Mouse (Mus musculus) c-Kit-positive CD71-positive TER-119-negative erythroid progenitor cells, embryonic 14.5 days (primary cell): ENCODE data around the gene Rps15.
"Not testable (repeated sequence)": the region's sequence is repeated elsewhere in the genome, so short reads cannot be mapped to it uniquely, and the experiment has no call there.

ENCODE experiments used
- DNase-seq: peaks from one replicate; pipeline ENCODE4 v3.0.0-alpha.2; 2013; ENCODE audit warnings: low read depth

Gene Rps15

DNA sequence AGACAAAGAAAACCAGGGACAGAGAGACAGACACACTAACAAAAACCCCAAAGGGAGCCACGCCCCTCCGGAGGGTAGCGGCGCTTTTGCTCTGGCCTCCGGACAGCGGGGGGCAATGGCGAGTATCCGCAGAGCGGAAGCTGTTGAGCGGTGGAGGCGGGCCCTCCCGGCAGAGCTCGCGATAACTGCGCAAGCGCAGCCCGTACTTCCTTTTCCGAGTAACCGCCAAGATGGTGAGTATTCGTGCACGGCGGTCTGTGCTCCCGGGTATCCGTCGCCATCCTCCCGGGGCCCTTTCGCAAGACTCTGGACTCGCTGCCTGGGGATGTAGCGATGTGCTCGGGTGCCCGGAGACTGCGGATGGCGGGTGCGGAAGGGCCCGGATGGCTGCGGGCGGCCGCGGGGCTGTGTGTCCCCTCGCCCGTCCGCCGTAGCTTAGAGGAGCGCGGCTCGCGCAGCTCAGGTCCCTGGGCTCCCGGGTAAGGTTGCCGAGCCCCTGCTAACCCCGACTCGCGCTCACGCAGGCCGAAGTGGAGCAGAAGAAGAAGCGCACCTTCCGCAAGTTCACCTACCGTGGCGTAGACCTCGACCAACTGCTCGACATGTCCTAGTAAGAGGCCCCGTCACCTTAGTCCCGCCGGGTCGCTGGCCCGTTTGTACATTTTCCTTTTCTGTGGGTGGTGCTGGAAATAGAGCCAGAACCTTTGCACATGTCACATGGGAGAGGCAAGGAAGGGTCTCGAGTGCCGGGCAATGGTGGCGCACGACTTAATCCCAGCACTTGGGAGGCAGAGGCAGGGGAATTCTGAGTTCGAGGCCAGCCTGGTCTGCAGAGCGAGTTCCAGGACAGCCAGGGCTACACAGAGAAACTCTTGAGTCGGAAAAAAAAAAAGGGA is at the start of gene Rps15:
Gene Rps15, plus strand, starts transcription at position 203 of the 896 bp plus-strand sequence.
- DNase-seq: peak; percentile 93

DNA sequence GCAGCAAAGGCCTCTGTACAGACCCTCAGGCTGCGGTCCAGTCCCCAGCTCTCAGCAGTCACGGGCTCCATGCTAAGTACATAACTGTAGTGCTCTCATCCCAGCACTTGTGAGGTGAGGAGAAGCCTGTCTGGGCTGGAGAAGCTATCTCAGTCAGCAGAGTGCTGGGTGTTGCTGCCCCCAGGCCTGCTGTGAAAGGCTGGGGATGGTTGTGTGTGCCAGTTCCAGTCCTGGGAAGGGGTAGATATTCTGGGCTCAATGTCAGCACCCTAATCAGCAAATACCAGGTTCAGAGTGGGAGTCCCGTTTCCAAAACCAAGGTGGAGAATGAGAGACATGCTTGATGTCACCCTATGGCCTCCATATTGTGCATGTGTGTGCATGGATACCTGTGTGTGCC is 49.6 kb upstream of the Rps15 start:
- DNase-seq: no peak

DNA sequence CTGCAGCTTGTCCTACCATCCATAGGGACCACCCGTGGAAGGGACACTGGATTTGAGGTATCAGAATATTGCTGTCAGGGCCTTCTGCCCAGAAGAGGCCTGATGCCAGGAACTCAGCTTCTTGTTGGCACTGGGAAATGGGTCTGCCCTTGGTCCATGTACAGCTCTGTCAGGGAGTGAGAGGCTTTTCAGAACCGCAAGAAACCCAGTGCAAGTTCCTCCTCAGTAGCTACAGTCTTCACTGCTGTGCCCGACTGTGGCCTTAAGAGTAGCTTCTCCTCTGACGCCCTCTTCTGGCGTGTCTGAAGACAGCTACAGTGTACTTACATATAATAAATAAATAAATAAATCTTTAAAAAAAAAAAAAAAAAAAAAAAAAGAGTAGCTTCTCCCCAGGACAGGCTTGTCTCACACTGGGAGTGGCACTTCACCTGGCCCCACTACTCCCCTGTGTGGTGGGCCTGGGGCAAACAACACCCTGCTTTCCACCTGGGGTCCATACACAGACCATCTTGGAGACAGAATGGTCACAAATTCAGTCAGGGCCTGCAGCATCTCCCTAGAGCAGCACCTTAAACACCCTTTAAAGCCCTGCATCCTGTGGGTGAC is 47.4 kb upstream of the Rps15 start:
- no peak for DNase-seq

DNA sequence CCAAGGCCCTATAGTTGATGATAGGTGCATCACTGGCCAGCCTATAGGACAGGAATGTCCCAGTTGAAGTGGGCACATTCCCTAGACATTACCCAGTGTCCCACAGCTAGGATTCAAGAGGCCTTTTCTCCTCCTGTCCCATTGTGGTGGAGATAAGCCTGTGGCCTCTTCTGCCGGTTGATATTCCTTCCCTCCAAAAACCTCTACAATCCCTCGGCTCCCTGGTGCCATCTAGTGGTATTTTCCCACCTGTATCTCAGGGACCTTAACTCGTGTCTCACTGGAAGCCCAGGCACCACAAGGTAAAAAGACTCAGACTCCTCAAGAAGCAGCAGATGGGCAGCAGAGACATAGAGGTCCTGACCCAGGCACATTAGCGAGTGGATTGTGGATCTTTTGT is 46.7 kb upstream of the Rps15 start:
- DNase-seq: peak; percentile 92

DNA sequence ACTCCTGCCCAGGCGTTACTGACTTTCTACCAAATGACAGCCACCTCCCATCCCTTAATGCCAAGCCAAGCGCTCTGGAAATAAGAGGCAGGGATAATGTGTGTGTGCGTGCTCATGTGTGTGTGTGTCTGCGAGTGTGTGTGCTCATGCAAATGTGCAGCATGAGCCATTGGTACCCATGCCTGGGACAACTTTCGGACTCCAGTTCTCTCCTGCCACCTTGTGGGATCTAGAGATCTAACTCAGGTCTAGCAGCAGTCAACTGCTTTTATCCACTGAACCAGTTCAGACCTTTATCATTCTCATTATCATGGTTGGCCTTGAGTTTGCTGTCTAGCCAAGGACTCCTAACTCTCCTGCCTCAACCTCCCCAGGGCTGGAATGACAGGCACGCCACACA is 44.4 kb upstream of the Rps15 start:
- no peak for DNase-seq

DNA sequence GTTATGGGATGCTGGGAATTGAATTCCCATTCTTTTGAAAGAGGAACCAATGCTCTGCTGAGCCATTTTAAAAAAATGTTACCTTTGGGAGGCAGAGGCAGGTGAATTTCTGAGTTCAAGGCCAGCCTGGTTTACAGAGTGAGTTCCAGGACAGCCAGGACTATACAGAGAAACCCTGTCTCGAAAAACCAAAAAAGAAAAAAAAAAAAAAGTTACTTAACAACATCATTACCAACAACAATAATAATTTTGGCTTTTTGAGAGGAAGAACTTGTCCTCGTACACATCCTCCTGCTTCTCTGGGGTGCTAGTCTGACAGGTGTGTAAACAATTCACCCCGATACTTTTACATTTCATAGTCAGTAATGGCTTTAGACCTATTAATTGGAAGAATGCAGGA is 43.8 kb upstream of the Rps15 start:
- not testable (repeated sequence) for DNase-seq

DNA sequence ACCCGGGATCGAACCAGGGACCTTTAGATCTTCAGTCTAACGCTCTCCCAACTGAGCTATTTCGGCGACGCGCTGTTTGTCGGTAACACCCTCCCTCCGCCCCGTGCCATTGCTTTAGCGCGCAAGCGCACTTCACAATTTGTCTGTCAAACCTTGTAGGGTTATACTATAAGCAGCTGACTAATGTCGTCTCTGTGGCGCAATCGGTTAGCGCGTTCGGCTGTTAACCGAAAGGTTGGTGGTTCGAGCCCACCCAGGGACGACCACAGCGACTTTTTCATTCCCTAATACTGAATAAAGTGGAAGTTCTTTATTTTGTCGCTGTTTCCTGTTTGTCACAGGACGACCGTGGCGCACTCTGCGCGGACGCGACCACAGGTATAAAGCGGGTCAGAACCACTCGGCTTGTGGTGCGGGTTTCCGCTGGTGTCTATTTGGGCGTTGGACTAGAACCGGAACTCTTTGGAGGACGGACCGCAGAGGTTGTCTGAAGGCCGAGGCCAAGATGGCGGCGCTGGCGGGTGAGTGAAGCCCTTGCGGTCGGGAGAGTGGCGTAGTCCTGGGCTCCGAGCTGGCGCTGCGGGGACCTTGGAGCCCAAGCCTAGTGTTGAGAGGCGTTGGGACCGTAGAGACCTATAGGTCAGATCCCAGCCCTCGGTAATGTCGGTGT is 43.1 kb upstream of the Rps15 start, which contains the start of gene Ndufs7:
Gene Ndufs7, plus strand, starts transcription at position 151 of the 670 bp plus-strand sequence.
- DNase-seq: peak; percentile 90

DNA sequence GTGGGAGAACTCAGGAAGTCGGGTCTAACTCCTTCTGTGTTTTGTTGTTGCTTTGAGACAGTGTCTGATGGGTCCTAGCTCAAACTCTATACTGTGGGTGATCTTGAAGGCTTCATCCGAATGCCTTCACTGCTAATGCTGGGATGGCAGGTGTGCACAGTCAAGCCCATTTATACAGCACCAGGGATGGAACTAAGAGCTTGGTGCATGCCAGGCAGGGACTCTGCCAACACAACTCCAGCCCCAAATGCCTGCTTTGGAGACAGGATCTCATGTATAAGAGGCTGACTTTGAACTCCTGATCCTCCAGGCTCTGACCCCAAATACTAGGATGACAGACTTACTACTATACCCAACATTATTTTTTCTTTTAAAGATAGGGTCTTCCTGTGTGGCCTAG is 42.2 kb upstream of the Rps15 start:
- no peak for DNase-seq

DNA sequence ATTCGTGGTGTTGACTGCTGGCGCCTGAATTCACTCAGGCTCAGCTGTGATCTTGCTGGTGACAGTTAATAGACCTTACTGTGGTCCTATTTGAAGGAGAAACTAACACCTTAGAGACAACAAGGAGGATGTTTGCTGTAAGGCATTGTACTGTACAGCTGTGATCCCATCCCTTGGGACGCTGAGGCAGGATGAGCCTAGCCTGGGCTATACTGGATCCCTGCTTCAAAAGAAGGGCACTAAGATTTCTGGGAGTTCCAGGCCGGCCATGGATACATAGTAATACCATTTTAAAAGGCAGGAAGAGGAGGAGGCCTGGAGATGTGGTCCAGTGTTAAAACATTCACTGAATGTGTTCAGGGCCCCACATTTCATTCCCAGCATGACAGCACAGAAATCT is 41.7 kb upstream of the Rps15 start:
- no peak for DNase-seq

DNA sequence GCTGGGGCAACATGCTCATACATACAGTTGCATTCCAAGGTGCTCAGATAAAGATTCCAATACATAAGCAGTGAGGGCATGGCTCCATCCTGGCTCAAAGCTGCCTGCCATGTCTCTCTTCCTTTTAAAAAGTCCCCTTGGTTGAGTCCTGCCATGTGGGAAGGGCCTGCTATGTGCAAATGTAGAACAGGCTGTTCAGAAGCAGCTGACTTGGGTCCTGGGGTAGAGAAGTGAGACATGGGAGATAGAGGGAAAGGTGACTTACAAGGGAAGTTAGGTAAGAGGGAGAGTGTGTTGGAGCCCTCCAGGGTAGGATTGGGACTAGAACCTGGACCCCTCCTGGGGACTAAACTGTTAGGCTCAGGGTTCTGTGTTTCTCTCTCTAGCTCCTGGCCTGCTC is 40.2 kb upstream of the Rps15 start:
- no peak for DNase-seq

DNA sequence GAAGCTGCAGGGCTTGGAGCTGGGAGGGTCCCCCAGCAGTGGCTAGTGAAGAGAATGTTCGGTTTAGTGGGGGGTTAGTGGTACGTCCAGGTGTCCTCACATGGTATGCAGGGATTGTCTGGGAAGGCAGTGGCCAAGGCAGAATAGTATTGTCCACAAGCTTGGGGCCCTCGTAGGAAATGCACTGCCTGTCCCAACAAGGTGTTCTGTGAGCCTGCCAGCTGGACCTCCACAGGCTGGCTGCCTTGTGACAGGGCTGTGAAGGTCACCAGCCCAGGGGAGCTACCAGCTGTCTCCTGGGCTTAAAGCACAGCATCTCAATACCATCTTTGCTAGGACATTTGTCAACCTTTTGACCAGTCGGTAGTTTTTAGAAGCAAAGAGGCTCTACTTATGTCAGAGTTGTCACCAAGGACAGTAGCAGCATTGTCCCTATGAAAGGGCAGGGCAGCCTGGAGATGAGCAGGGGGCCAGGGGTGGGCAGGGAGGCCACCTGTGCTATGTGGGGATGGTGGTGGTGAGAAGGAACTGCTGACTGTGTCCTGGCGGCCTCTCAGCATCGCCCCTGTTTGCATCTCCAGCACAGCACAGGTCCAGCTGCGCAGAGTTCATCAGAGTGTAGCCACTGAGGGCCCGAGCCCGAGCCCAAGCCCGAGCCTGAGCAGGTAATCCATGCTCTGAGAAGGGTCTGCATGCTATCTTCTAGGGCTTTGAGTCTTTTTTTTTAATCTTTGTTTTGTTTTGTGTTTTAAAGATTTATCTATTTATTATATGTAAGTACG is 39.6 kb upstream of the Rps15 start:
- no peak for DNase-seq

DNA sequence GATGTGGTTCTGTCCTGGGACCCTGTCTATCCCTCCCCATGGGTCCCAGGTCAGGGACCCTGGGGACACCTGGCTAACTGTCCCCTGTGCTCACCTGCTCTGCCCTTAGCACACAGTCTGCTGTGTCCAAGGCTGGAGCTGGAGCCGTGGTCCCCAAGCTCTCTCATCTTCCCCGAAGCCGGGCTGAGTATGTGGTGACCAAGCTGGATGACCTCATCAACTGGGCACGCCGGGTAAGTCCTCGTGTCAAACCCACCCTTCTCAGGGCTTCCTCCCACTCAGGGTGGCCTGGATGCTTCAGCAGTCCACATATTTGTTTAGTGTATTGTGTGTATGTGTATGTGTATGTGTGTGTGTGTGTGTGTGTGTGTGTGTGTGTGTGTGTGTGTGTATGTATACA is 38.7 kb upstream of the Rps15 start:
- no peak for DNase-seq

DNA sequence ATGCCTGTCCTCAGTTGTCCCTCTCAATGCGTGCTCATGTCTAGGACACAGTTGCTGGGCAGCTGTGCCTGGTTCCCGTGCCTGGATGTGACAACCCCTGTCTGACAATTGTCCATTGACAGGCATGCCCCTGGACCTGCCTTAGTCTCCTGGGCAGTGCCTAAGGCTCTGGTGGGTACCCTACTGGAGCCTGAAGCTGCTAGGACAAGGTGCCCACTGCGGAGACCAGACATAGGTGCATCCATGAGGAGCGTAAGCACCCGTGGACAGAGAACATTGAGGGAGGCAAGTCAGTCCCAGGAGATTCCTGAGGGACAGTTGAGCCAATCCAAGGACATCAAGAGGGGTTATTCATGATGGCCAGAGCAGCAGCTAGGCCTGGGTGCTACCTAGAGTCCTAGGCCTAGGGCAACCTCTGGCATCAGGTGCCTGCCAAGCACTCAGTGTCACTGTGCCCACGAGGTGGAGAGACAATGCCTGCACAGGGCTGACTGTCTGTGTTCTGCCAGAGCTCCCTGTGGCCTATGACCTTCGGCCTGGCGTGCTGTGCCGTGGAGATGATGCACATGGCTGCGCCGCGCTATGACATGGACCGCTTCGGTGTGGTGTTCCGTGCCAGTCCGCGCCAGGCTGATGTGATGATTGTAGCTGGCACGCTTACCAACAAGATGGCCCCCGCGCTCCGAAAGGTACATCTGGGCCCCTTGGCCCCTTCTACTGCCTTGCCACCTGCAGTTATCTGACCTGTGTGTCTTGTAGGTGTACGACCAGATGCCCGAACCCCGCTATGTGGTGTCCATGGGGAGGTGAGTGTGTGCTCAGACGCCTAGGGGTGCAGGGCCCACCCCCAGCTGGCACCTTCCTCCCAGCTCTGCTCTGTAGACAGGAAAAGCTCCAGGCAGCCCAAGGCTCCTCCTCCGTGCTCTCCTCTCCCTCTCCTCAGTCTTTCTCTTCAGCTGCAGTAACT is 37.6 kb upstream of the Rps15 start:
- no peak for DNase-seq

DNA sequence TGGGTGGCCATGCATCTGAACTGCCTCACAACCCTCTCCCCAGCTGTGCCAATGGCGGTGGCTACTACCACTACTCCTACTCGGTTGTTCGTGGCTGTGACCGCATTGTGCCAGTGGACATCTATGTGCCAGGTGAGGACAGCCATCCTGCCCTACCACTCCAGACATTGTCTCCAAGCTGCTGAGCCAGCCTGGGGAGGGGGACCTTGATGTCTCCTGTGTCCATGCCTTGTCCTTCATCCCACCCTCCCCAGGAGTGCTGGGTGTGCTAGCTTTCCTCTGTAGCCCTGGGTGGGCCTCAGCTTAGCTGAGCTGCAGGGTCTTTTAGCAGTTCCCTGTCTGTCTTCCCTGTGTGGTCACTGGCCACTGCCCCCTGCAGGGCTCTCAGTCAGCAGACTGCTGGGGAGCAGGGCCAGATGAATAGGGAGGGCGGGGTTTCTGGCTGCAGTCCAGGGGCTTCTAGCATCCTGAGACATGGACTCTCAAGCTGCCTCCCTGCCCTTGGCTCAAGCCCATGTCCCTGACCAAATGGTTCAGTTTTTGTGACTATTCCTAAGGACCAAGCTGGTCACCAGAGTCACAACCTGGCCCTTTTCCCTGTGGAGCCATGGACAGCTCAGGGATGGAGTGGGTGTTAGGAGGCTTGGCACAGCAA is 36.2 kb upstream of the Rps15 start:
- no peak for DNase-seq

DNA sequence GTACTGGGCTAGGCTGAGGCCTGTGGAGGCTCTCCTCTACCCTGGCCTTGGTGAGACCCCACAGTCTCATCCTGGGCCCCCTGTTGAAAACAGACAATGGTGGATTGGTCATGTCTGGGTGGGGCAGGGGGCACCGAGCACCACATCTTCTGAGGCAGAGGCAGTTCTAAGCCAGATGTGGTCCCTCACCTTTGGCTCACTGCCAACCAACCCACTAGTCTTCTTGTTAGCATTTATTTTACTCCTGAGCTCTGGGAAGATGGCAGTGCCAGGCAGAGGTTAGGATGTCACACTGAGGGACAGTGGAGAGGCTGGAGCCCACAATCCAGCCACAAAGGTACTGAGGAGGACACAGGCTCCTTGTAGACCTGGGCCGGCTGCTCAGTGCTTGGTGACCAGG is 34.3 kb upstream of the Rps15 start:
- DNase-seq: no peak

DNA sequence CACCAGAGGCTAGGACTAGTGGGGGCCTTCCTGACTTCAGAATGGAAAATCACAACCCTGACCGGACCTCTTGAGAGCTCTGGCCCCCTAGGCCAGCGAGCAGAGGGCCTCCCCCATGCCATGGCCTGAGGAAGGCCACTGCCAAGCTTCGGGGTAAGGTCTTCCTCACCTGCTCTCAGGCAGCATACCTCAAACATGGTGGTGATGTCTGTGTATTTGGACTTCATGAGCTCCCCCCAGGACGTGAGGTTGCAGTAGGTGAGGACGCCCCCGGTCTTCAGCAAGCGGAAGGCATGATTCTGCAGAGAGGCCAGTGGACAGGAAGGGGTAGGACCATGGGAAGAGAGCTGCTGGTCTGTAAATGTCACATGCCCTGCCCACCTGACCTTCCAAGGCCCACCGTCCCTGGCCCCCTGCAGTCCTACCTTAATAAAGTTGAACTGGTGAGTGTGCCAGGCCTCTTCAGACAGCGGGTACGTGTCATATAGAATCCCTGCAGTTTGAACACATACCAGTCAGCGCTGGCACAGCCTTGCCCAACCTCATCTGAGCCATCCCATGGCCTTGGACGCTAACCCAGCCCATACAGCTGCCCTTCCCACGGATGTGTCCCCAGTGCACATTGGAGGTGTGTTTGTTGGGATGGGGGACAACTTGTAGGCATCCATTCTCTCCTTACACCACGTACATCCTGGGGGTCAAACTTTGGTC is 33.3 kb upstream of the Rps15 start:
- no peak for DNase-seq

DNA sequence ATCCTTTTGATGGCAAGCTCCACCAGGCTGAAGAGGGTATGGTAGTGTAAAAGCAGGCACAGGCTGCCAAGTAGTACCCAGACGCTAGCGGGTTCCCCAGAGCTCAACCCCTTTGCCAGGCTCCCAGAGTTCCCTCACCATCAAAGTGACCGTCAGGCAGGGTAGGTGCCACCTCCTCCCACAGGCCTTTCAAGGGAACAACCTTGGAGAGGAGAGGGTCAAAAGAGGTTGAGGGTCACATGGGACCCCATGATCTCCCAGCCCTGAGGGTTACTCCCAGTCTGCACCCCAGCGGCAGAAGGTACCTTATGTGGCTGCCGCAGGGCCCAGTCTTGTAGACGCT is 32.8 kb upstream of the Rps15 start:
- DNase-seq: no peak

DNA sequence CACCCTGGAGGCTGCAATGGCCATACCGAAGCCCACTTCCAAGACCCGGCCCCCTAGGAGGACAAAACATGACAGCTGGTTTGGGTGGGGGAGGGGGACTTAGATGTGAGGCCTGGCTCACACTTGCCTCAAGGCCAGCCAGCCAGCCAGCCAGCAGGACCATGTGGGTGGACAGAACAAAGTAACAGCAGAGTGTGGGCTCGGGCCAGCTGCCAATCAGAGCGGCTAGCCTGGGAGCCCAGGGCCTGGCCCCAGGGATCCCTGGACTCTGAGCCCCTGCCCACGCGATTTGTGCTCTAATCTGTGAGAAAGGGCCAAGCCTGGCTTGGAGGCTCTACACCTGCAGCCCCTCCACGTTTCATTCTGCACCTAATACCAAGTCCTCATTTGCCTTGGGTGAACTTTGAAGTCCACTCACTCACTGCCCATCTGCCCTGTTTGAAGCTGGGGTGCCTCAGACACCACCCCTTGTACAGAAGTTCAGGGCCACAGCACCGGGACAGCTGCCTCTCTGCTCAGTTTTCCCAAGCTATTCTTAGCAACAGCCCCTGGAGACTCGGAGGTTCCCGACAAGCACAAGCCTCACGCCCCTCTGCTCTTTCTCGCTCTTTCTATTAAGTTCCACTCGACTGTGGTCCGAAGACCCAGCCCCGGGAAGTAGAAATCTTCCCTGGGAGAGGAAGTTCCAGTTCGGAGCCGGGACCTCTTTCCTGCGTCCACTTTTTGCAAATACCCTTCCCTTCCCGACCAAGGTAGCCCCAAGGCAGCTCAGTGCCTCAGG is 32.2 kb upstream of the Rps15 start:
- no peak for DNase-seq
